Mouse (Mus musculus) cerebellum, adult 2 months (tissue): ENCODE measurements at regions not wholly inside any gene's neighbourhood (a gene's known extent, or its start where the extent isn't known, plus 50 kb on each side); places are given as distances from the start of the nearest gene placed in this dataset.

Experiments used
- CTCF ChIP-seq: fragments of 200-500 bp; IDR thresholded peaks from 2 replicates; pipeline ENCODE4 v1.5.1; 2011; ENCODE audit warnings: low read depth, mild to moderate bottlenecking, control low read depth, low read length, moderate library complexity, borderline replicate concordance; ENCODE audit not compliant: insufficient read depth
- POLR2A ChIP-seq: fragments of 200-500 bp; IDR thresholded peaks from 2 replicates; pipeline ENCODE4 v1.6.1; 2011; ENCODE audit warnings: low read length, control low read depth, borderline replicate concordance; ENCODE audit not compliant: insufficient read depth

GRCm38 (mm10) chr13:20723326-20724120, 70.4 kb upstream of the Aoah start:
- TF ChIP-seq CTCF (no peak), POLR2A (no peak)
